Mouse (Mus musculus) gastrocnemius, postnatal 4 days (tissue): ENCODE measurements at regions not wholly inside any gene's neighbourhood (a gene's known extent, or its start where the extent isn't known, plus 50 kb on each side); places are given as distances from the start of the nearest gene placed in this dataset.
A peak's percentile ranks its signal among the peaks of the same experiment; 100 is the strongest.

Experiments
- DNase-seq, 2 experiments: peaks; one replicate each; pipeline ENCODE4 v3.0.0; 2021 to 2022; ENCODE audit warnings: low spot score in 2 of 2, mixed read lengths in 2 of 2

GRCm38 (mm10) chr1:21132340-21132739 lies 53.3 kb upstream of the Tram2 start:
- DNase-seq = no peak

GRCm38 (mm10) chr1:21146961-21147360 lies 67.9 kb upstream of the Tram2 start:
- DNase-seq = no peak

- DNase-seq = peak; percentile 67 to 77
These were observed 56.6 kb upstream of the Tmem14a start for GRCm38 (mm10) chr1:21161742-21162141.

DNA sequence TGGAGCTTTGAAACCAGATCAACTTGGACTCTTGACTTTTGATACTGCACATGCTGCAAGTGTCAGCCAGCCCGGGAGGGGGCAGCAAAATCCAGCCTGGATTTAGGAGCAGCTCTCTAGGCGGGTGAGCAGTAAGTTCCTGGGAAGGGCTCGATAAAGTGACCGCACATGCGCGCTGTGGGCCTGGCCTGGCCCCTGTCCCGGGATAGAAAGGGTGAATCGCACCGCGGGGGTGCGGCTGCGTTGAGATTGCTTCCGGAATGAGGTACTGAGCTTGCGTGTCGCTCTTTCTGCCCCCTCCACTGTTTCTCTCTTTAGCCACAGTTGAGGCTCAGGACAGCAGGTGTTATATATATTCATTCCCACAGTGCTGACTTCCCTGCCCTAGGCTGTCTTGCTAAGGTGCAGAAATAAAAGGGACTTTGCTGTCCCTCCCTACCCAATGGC lies 52.1 kb upstream of the Tmem14a start:
- peak; percentile 76 to 84 for DNase-seq

DNA sequence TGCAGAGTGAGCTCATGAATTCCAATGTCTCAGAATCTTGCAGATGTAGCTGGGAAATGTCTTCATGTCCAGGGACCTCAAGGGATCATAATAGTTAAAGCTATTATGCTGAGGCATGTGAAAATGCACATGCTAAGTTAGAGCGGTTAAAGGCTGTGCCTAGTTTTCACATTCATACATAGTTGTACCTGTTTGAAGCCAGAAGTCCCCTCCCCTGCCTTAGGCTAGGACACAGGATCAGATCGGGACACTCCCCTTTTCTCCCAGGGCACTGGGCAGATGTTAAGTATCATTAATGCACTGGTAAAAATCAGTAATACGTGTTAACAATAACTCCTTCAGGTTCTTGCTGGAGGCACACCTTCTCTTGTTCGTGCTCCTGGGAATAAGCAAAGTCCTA lies 51.6 kb upstream of the Tmem14a start:
- DNase-seq = no peak
